Mouse (Mus musculus) CD4-positive helper T cell, adult 2 months (primary cell): ENCODE measurements around the gene Rdh12.
"Not testable (repeated sequence)": the region's sequence is repeated elsewhere in the genome, so short reads cannot be mapped to it uniquely, and the experiment has no call there.

ENCODE experiments used
- DNase-seq: peaks from one replicate; pipeline ENCODE4 v3.0.0-alpha.2; 2012; ENCODE audit warnings: low read depth, missing footprints, low spot score

The Rdh12 gene

GRCm38 (mm10) chr12:79208703-79209464, at the start of gene Rdh12:
Rdh12 (plus strand) TSS chr12:79208914.
- peak; percentile 56 for DNase-seq

- DNase-seq = no peak
Measured at GRCm38 (mm10) chr12:79162876-79163275, 45.8 kb upstream of the Rdh12 start.

GRCm38 (mm10) chr12:79169173-79169572, 39.5 kb upstream of the Rdh12 start:
- no peak for DNase-seq

- no peak for DNase-seq
Measured at GRCm38 (mm10) chr12:79170421-79170820, 38.3 kb upstream of the Rdh12 start.

GRCm38 (mm10) chr12:79171269-79171995, 37.3 kb upstream of the Rdh12 start:
- no peak for DNase-seq

- peak; percentile 94 for DNase-seq
Measured at GRCm38 (mm10) chr12:79172019-79172941, 36.4 kb upstream of the Rdh12 start, which contains the start of gene Vti1b. Vti1b (minus strand) TSS chr12:79172667.

- no peak for DNase-seq
Measured at GRCm38 (mm10) chr12:79173721-79174120, 35.0 kb upstream of the Rdh12 start.

GRCm38 (mm10) chr12:79175998-79176397, 32.7 kb upstream of the Rdh12 start:
- no peak for DNase-seq

GRCm38 (mm10) chr12:79185160-79185559, 23.6 kb upstream of the Rdh12 start:
- DNase-seq = not testable (repeated sequence)

- peak; percentile 81 for DNase-seq
Measured at GRCm38 (mm10) chr12:79190931-79191673, 17.6 kb upstream of the Rdh12 start.

- DNase-seq = peak; percentile 87
Measured at GRCm38 (mm10) chr12:79191701-79192100, 17.0 kb upstream of the Rdh12 start.

- no peak for DNase-seq
Measured at GRCm38 (mm10) chr12:79192193-79192592, 16.5 kb upstream of the Rdh12 start, which contains the start of gene Rdh11. Rdh11 (minus strand) TSS chr12:79192293.

- peak; percentile 55 for DNase-seq
Measured at GRCm38 (mm10) chr12:79193441-79193840, 15.3 kb upstream of the Rdh12 start.

- no peak for DNase-seq
Measured at GRCm38 (mm10) chr12:79197105-79197504, 11.6 kb upstream of the Rdh12 start.

GRCm38 (mm10) chr12:79201882-79202281, 6.8 kb upstream of the Rdh12 start:
- DNase-seq = no peak

GRCm38 (mm10) chr12:79211447-79211846, 2.7 kb downstream of the Rdh12 start:
- DNase-seq = no peak

GRCm38 (mm10) chr12:79217511-79217910, 8.8 kb downstream of the Rdh12 start:
- no peak for DNase-seq

GRCm38 (mm10) chr12:79235485-79236080, 26.9 kb downstream of the Rdh12 start:
- no peak for DNase-seq

- no peak for DNase-seq
Measured at GRCm38 (mm10) chr12:79241985-79242384, 33.3 kb downstream of the Rdh12 start.

GRCm38 (mm10) chr12:79242921-79243320, 34.2 kb downstream of the Rdh12 start:
- DNase-seq = no peak
